Mouse (Mus musculus) G1E (cell line): Measurements from ENCODE around the gene Cd300ld3.

Experiments used
- CTCF ChIP-seq: IDR thresholded peaks from 2 replicates; pipeline ENCODE4 v1.5.1; 2012; ENCODE audit warnings: low read depth, low read length, inconsistent platforms, mixed read lengths
- GATA1 ChIP-seq: IDR thresholded peaks from 2 replicates; pipeline ENCODE4 v1.6.1; 2012; ENCODE audit warnings: borderline replicate concordance, low read length, inconsistent platforms, mixed read lengths
- TAL1 ChIP-seq: conservative IDR thresholded peaks from 2 replicates; pipeline ENCODE4 v1.6.1; 2012; ENCODE audit warnings: low read depth, low read length, inconsistent platforms, mixed read lengths

- TF ChIP-seq CTCF: no peak
- no peak for TF ChIP-seq TAL1
- TF ChIP-seq GATA1: no peak
Measured at GRCm38 (mm10) chr11:115075859-115076258, 27.6 kb upstream of the Cd300ld3 start.
